Mouse (Mus musculus) heart, postnatal 0 days (tissue): Measurements from ENCODE around the gene Tdrd12. TPM values are rescaled to one million over a fixed set of nuclear protein-coding genes. Genes with fewer than 3 reads are reported as not detected.
A peak's percentile ranks its signal among the peaks of the same experiment; 100 is the strongest.

Experiments
- ATAC-seq: fragments of 200-750 bp; cut with Nextera tagmentation; 2 replicates; pipeline ENCODE4 v1.8.0; 2017; ENCODE audit warnings: low read depth, moderate number of reproducible peaks, moderate library complexity; ENCODE audit not compliant: insufficient read depth
- DNase-seq: peaks from one replicate; pipeline ENCODE4 v3.0.0-alpha.2; 2016; ENCODE audit warnings: low spot score
- H3K27ac ChIP-seq: fragments of 300-500 bp; sonication (generic); 2 replicates; pipeline ENCODE4 v1.5.1; 2014; ENCODE audit warnings: low read depth, mild to moderate bottlenecking
- H3K27me3 ChIP-seq: fragments of 300-500 bp; sonication (generic); 2 replicates; pipeline ENCODE4 v1.6.1; 2014; ENCODE audit warnings: low read length, mixed read lengths; ENCODE audit not compliant: control insufficient read depth, insufficient read depth
- H3K36me3 ChIP-seq: fragments of 300-500 bp; sonication (generic); replicated peaks from 2 replicates; pipeline ENCODE4 v1.6.1; 2014; ENCODE audit warnings: low read length, mixed read lengths; ENCODE audit not compliant: control insufficient read depth, insufficient read depth
- H3K4me1 ChIP-seq: fragments of 300-500 bp; sonication (generic); 2 replicates; pipeline ENCODE4 v1.6.1; 2014; ENCODE audit warnings: antibody characterized with exemption; ENCODE audit not compliant: control insufficient read depth, insufficient read depth
- H3K4me2 ChIP-seq: fragments of 300-500 bp; sonication (generic); 2 replicates; pipeline ENCODE4 v1.6.1; 2014; ENCODE audit warnings: low read depth, mild to moderate bottlenecking, low read length, moderate library complexity
- H3K4me3 ChIP-seq: fragments of 300-500 bp; sonication (generic); 2 replicates; pipeline ENCODE4 v1.5.1; 2014; ENCODE audit warnings: low read depth, low read length
- H3K9ac ChIP-seq: fragments of 300-500 bp; sonication (generic); replicated peaks from 2 replicates; pipeline ENCODE4 v1.6.1; 2014; ENCODE audit warnings: low read depth, low read length, mixed read lengths
- H3K9me3 ChIP-seq: fragments of 300-500 bp; sonication (generic); replicated peaks from 2 replicates; pipeline ENCODE4 v1.6.1; 2016; ENCODE audit warnings: low read length; ENCODE audit not compliant: control insufficient read depth
- CTCF ChIP-seq: IDR thresholded peaks from 2 replicates; pipeline ENCODE4 v1.5.1; 2016; ENCODE audit warnings: antibody characterized with exemption, control low read depth, low read depth
- EP300 ChIP-seq: IDR thresholded peaks from 2 replicates; pipeline ENCODE4 v1.6.1; 2016; ENCODE audit warnings: antibody characterized with exemption, low read depth
- WGBS: fragments of 180-500 bp; shearing (Covaris S2); extraction: QIAGEN DNeasy Blood & Tissue Kit; methylation state at CpG from one replicate; pipeline ENCODE4 v1.1.7; 2014; 5-methylcytosine and 5-hydroxymethylcytosine counted together
- polyA plus RNA-seq: library from polyadenylated mRNA; unstranded; fragments of >200 nt; fragmentation: Nextera tagmentation; extraction: Ambion mirVana; gene quantifications from 2 replicates; pipeline ENCODE4 v1.2.1, GENCODE M21; 2015
- total RNA-seq: library from RNA; depleted of rRNA; stranded (reverse); fragments of >200 nt; gene quantifications from 2 replicates; pipeline ENCODE4 v1.2.3, GENCODE M21; 2014; ENCODE audit warnings: low replicate concordance

Gene Tdrd12
- total and polyA plus RNA-seq, 2 experiments from 2014 or later: 1.5 TPM; not detected in 1

- H3K4me1 ChIP-seq: peaks cover 8% of the 10 kb centered on the region
- WGBS: 55% methylated on average over 4 of the region's 4 CpGs
- no peak for ATAC-seq
These were observed 18.7 kb upstream of the Tdrd12 start, which contains the start of gene Nudt19 for GRCm38 (mm10) chr7:35556205-35556603. Gene Nudt19 (minus strand): TSS chr7:35556304.

DNA sequence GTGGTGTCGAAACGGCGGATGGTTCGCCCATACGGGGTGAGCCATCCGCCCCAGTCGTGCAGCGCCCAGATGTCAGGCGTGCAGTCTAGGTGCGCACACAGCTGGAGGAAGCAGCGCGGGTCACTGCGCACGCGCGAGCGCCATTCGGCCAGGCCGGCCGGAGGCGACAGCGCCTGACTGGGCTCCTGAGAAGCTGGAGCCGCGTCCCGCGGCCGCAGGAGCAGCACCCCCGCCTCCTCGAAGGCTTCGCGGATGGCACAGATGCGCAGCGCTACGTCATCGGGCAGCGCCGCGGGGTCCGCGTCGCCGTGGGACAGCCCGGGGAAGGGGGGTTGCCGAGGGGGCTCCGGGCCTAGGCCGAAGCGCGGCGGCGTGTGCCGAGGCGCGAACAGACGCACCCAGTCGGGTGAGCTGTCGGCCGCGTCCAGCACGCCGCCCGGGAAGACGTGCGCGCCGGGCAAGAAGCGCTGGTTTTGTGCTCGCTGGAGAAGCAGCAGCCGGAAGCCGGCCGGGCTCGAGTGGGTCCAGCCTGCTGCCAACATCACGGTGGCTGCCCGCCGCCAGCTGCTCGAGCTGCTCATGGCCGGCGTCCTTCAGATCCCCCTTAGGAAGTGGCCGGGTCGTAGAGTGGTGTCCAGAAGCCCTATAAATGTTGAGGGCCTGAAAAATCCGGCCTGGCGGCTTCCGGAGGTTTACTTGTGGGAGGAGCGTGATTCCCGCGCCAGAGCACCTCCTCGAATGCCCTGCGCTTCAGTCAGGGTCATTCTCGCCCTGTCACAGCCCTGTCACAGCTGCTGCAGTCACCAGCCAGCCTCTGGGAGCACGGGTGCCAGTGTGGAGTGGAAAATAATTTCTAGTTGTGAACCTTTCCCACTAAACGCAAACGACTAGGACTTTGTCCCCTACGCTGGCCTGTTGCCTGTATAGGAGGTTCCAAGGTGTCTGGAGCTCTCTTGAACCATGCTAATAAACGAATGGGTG is 18.0 kb upstream of the Tdrd12 start:
- no peaks in the 10 kb centered on the region for H3K27me3 ChIP-seq
- H3K27ac ChIP-seq: peak overlapping the region; percentile 100
- peak overlapping the region; percentile 97 for H3K4me2 ChIP-seq
- WGBS: under 1% methylated on average over 92 of the region's 93 CpGs
- peaks cover 10% of the 10 kb centered on the region for H3K36me3 ChIP-seq
- peaks cover 8% of the 10 kb centered on the region for H3K4me1 ChIP-seq
- peak overlapping the region; percentile 87 for H3K4me3 ChIP-seq
- peak overlapping the region; percentile 97 for H3K9ac ChIP-seq
- ATAC-seq (peak; percentile 89), DNase-seq (peak; percentile 90)
- H3K9me3 ChIP-seq: no peaks in the 10 kb centered on the region
- TF ChIP-seq CTCF: no peak
- TF ChIP-seq EP300: peak; percentile 30; the same call in 1 of the 2 replicates

More at GRCm38 (mm10) chr7:35556205-35556603, 18.7 kb upstream of the Tdrd12 start, which contains the start of gene Nudt19:
- Histone ChIP-seq H3K9ac (peak within 1 kb of the TSS; percentile 97), H3K27me3 (no peaks in the 10 kb centered on the region), H3K9me3 (no peaks in the 10 kb centered on the region), H3K4me2 (peak within 1 kb of the TSS; percentile 97), H3K4me3 (peak within 1 kb of the TSS; percentile 87), H3K36me3 (peaks cover 3% of the 10 kb centered on the region), H3K27ac (peak within 1 kb of the TSS; percentile 100)
- no peak for DNase-seq
- no peak for TF ChIP-seq EP300
- TF ChIP-seq CTCF: no peak

- Histone ChIP-seq H3K4me3 (peak overlapping the region; percentile 87), H3K27me3 (no peaks in the 10 kb centered on the region), H3K36me3 (peaks cover 18% of the 10 kb centered on the region), H3K9me3 (no peaks in the 10 kb centered on the region), H3K9ac (peak overlapping the region; percentile 97), H3K4me2 (peak overlapping the region; percentile 97), H3K4me1 (peaks cover 8% of the 10 kb centered on the region), H3K27ac (peak overlapping the region; percentile 100)
- no peak for TF ChIP-seq EP300
- TF ChIP-seq CTCF: no peak
- 4% methylated on average over 28 of the region's 28 CpGs for WGBS
- DNase-seq (peak; percentile 27), ATAC-seq (peak; percentile 18; the same call in 1 of the 2 replicates)
These were observed 17.1 kb upstream of the Tdrd12 start for GRCm38 (mm10) chr7:35554605-35555175.

DNA sequence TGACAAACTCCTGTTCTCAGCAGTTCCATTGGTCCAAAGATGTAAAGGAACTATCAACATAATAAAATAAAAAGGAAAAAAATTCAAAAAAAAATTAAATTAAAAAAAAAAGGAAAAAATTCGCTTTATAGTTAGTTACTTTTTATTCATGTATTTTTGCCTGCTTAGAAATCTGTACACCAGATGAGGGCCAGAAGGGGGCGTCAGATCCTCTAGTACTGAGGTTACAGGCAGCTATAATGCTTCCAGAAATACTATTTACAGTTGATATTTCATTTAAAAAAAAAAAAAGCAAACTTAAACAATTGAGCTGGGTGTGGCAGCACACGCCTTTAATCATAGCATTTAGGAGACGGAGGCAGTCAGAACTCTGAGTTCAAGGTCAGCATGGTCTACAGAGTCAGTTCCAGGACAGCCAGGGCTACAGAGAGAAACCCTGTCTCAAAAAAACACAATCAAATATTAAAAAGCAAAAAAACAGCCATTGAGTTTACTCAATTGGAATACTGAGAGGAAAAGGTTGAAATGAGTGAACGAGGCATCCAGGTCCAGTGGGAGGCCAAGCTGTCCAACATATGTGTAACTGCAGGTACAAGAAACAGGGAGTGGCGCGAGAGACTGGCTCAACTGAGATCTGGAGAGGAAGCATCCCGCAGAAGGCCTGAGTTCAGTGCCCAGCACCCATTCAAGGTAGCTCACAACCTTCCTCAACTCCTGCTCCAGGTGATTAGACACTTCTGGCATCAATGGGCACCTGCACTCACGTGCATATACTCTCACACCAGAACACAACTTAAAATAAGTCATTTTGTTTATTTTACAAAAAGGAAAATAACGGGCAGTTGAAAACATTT is 16.4 kb upstream of the Tdrd12 start:
- H3K9me3 ChIP-seq: no peaks in the 10 kb centered on the region
- peaks cover 8% of the 10 kb centered on the region for H3K4me1 ChIP-seq
- DNase-seq: no peak
- H3K9ac ChIP-seq: peak overlapping the region; percentile 97; the same call in 1 of the 2 replicates
- H3K27me3 ChIP-seq: no peaks in the 10 kb centered on the region
- H3K27ac ChIP-seq: no peak overlapping the region
- H3K4me2 ChIP-seq: peak overlapping the region; percentile 97
- H3K36me3 ChIP-seq: peaks cover 26% of the 10 kb centered on the region
- WGBS: 61% methylated on average over 10 of the region's 10 CpGs
- H3K4me3 ChIP-seq: peak overlapping the region; percentile 87
- no peak for ATAC-seq
- peak; percentile 23 for TF ChIP-seq CTCF
- TF ChIP-seq EP300: no peak

DNA sequence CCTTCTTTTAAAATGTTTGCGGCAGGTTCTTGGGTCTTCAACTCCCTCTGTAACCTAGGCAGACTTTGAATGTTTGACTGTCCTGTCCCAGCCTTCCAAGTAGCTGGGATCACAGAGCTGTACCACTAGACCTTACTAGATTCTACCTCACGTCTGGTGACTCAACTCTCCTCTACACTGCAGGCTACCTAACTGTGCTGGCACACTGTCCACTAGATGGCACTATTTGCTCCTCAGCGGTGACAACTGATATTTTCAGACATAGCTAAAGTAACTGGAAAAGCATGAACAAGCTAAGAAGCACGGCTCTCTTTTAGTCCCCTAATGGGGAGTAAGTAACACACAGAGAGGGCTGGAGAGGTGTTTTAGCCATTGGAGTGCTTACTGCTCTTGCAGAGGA is 8.3 kb upstream of the Tdrd12 start:
- peaks cover 38% of the 10 kb centered on the region for H3K36me3 ChIP-seq

More for the DNA sequence above, 8.3 kb upstream of the Tdrd12 start:
- no peaks in the 10 kb centered on the region for H3K27me3 ChIP-seq
- TF ChIP-seq EP300 (no peak), CTCF (peak; percentile 85)
- H3K4me1 ChIP-seq: no peaks in the 10 kb centered on the region
- H3K27ac ChIP-seq: no peak overlapping the region
- peak; percentile 36; the same call in 1 of the 2 replicates for ATAC-seq
- H3K9ac ChIP-seq: no peak overlapping the region
- H3K4me2 ChIP-seq: no peak overlapping the region
- no peaks in the 10 kb centered on the region for H3K9me3 ChIP-seq
- peak; percentile 70 for DNase-seq
- WGBS: 39% methylated on average over 4 of the region's 4 CpGs
- no peak overlapping the region for H3K4me3 ChIP-seq
